Mouse (Mus musculus) embryonic fibroblast, embryonic 13.5 days (primary cell): ENCODE results near the gene Ajm1.
A peak's percentile ranks its signal among the peaks of the same experiment; 100 is the strongest.

ENCODE experiments used
- CTCF ChIP-seq: IDR thresholded peaks from 2 replicates; pipeline ENCODE4 v1.5.1; 2011; ENCODE audit warnings: mild to moderate bottlenecking, control low read depth, low read length, moderate library complexity, borderline replicate concordance; ENCODE audit not compliant: insufficient read depth
- POLR2A ChIP-seq: IDR thresholded peaks from 2 replicates; pipeline ENCODE4 v1.6.1; 2011; ENCODE audit warnings: low read depth, mild to moderate bottlenecking, control low read depth, low read length, moderate library complexity

DNA sequence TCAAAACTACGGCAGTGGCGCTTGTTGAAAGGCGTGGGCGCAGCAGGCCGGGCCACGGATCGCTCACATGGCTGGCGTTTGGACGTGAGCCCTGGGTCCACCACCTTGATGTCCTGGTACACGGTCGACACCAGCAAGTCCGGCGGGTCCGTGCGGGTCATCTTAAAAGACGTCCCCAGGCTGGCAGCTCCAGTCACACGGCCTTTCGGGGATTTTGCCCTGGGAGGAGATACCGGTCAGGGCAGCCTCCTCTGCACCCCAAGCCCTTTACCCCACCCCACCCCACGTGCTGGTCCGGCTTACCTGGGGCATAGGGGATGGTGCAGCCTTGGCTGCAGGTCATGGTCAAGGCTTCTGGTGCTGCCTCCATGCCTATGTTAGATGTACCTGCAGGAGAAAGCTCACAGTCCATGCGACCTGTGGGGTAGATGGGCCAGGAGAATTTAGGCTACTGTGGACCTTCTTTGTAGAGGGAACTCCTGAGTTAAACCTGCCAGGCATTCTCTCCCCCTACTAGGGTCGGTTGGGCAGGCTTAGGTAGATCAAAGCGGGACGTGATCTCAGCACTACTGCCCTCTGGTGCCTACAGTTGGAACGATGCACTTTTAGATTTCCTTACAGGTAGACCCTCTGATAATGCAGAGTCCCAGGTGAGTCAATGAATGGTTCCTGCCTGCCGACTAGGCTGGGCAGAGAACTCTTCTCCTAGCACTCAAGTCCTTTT lies 1.7 kb downstream of the Ajm1 start:
- TF ChIP-seq POLR2A (no peak), CTCF (peak; percentile 59; the same call in 1 of the 2 replicates)
